Mouse (Mus musculus): ENCODE results near the gene Capn2. TPM values are rescaled to one million over a fixed set of nuclear protein-coding genes. Genes with fewer than 3 reads are reported as not detected.
A peak's percentile ranks its signal among the peaks of the same experiment; 100 is the strongest.

The Capn2 gene
- total RNA-seq, 2 experiments from 2014 or later = 86.6 to 89.9 TPM

DNA sequence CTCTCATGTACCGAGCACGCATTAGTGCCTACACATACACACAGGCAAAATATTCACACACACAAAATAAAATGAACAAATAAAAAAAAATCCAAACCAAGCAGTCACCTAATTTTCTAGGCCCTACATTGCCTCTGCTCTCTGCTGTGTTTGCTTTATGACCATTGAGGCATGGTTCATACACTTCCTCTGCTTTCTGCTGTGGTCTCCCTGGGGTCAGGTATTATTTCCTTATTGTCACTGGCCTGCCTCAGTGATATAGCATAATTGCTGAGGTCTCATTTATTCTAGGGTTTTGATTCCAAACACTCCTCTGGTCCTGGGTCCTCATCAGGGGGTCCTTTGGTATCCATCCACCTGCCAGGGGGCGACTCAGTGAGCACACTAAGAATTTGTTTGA, 8.2 kb upstream of the Capn2 start:
- no peak for DNase-seq

- DNase-seq = no peak
These were observed 6.3 kb upstream of the Capn2 start for GRCm38 (mm10) chr1:182523692-182524091.

GRCm38 (mm10) chr1:182522961-182523360, 5.6 kb upstream of the Capn2 start:
- DNase-seq = no peak

- DNase-seq = no peak
These were observed 3.6 kb upstream of the Capn2 start for GRCm38 (mm10) chr1:182520938-182521500.

- DNase-seq = peak; percentile 83
These were observed 2.9 kb upstream of the Capn2 start for GRCm38 (mm10) chr1:182520091-182520937.

DNA sequence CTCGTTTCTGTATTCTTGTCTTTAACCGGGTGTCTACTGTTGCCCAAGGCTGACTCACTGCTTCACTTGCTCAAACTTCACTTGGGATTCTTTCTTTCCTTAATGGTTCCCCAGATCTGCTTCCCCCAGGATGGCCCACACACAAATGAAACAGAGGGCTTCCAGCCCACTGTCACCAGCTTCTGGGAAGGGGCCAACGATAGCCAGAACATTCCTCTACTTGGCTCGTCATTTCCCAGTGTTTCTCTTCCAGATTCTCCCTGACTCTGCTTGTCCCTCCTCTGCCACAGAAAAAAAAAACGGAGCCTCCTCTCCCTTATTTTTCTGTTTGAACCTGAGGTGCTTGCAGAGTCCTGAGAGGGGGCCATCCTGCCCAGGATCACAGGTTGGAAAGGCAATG, 1.9 kb upstream of the Capn2 start:
- DNase-seq = peak; percentile 45

DNA sequence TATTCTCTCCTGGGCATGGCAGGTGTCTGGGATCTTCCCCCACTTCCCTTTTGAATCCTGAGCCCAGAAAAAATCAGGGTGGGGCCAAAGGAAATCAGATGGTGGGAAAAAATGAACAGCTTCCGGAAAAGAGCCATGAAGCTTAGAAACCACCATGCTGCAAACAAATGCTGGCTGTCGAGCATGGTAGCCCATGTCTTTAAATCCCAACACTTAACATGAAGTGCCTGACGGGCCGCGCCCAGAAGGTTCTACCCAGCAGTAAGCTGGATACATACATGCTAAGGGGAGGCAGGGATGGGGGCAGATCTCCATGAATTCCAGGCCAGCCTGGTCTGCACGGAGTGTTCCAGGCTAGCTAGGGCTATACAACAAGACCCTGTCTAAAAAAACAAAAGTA, 1.4 kb upstream of the Capn2 start:
- DNase-seq = no peak

DNA sequence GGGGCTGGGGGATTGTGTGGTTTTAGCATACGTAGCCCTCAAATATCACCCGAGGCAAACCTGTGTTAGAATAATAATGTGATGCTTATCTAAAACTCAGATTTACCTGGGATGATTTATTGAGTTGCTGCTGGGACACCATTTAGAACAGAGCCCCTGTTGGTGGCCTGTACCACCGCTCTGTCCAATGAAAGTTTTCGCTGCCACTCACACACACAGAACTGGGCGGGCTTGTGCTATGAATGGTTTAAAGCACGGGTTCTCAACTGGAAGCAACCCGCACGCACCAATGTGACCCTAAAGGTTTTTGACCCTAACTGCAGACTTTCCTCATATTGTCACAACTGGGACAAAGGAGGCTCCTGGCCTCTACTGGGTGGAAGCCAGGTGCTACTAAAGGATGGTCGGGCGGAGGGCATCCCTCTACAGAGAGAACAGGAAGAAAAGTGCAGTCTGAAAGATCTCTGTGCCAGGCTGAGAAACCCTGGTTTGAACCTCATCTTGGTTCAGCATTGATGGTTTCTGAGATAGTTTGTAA, 804 bp upstream of the Capn2 start:
- no peak for DNase-seq

DNA sequence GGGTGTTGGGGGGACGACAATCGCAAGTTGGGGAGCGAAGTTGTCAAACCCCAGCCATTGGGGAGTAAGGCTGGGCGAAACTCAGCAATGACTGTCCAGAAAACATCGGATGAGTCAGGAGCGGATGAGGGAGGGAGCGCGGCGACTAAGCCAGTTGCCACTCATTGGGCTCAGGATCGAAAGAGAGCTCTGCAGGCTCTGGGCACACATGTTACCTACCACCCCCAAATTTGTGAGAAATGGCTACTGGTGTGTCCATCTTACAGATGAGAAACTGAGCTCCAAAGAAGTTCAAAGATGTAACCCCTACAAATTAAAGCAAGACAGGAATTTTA, 236 bp upstream of the Capn2 start:
- DNase-seq = no peak

GRCm38 (mm10) chr1:182514803-182515590, 2.4 kb downstream of the Capn2 start:
- no peak for DNase-seq

- no peak for DNase-seq
These were observed 3.7 kb downstream of the Capn2 start for GRCm38 (mm10) chr1:182513714-182514113.

GRCm38 (mm10) chr1:182512901-182513410, 4.5 kb downstream of the Capn2 start:
- DNase-seq = no peak

- no peak for DNase-seq
These were observed 5.6 kb downstream of the Capn2 start for GRCm38 (mm10) chr1:182511778-182512177.

GRCm38 (mm10) chr1:182511073-182511472, 6.3 kb downstream of the Capn2 start:
- DNase-seq = no peak

- no peak for DNase-seq
These were observed 8.2 kb downstream of the Capn2 start for GRCm38 (mm10) chr1:182509110-182509797.

DNA sequence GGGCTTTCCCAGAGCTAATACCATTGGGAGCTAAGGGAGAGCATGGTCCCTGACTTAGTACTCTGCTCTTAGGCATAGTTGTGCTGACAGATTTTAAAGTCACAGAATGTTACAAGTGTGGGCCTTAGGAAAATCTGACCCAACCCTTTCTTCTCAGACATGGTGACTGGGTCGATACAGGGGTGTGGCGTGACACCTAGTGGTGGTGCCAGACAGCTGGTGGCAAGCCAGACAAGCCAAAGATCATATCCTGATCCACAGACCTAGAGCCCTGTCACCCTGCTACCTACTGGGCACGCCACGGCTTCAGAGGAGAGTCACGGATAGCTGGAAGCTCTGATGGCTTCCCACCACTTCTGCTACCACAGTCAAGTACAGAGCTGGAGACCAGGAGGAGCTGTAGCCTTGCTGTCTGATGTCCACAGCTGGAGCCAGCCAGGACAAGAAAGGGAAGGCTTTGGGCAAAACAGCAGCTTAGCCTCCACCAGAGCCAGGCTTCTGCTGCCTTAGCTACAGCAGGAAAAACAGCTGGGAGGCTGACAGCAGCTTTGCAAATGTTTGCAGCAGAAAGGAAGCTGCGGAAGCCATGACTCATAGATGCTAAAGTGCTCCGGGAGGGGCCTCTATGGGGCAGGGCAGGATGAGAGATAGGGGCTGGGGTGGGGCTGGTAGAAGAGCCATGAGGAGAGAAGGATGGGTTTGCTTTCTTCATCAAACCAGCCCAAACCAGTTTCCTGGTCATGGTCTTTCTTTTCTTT, 11.0 kb downstream of the Capn2 start:
- DNase-seq = peak; percentile 73

DNA sequence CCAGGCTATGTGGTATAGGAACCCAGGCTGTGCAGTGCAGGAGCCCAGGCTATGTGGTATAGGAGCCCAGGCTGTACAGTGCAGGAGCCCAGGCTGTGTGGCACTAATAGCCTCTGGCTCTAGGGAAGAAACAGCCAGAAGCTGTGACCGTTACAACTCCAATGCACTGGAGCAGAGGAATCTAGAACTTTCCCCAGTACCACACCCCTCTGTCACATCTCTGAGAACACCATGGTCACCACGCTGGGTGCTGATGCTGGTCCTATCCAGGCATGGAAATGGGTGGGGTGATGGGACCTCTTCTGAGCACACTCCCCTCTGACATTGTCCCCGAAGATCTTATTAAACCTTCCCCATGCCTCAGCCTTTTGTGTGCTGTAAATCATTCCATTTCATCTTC, 12.1 kb downstream of the Capn2 start:
- DNase-seq = no peak

GRCm38 (mm10) chr1:182504223-182504622, 13.2 kb downstream of the Capn2 start:
- peak; percentile 88 for DNase-seq

DNA sequence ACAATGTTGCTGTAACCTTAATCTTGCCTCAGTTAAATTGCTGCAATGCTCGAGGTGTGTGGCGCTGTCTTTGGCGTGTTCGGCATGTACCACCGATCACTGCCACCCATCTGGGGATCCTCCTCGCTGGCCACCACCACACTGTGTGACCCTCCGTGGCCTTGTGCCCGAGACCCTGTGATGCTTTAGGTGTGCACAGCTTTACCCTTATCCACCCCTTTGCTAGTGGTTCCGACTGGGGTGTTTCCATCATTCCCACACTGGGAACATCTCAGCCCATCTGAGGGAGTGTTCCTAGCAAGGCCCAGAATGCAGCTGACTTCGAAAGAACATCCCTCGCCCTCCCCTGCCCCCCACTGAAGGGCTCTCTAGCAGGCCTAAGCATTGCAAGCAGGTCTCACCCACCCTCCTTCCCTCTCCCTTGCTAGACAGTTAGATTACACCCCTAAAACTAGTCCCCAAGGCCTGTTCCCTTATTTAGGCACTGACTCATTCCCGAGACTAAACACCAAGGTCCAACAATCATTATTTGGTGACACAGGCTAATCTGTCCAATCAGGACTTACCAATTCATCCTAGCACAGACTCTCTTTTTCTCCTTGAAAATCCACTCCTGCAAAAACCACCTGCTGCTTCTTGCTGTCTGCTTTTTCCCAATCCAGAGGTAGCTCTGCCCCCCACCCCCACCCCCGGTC, 14.1 kb downstream of the Capn2 start:
- DNase-seq = no peak

- no peak for DNase-seq
These were observed 14.8 kb downstream of the Capn2 start for GRCm38 (mm10) chr1:182502491-182503050.

Measured in heart, postnatal 4 days (tissue).